Mouse (Mus musculus): ENCODE measurements at regions not wholly inside any gene's neighbourhood (a gene's known extent, or its start where the extent isn't known, plus 50 kb on each side); places are given as distances from the start of the nearest gene placed in this dataset.
"Not testable (repeated sequence)": the region's sequence is repeated elsewhere in the genome, so short reads cannot be mapped to it uniquely, and the experiment has no call there.

DNA sequence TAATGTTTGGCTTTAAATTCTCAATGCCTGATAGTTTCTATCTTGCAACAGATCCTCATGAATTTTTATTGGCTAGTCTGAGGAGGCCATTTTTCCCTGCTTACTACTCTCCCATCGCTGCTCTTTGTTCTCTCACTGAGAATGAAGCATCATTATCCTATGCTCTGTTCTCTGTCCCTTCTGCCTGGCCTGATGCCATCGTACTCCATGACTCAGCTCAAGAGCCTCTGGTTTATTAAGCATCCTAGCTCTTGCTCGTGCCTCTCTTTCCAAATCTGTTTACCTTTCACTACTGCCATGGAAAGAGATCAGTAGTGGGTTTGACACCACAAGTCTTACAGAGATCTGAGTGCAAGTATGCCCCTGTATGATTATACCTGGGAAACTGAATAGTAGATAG is 926.8 kb downstream of the Gm9195 start:
- Histone ChIP-seq H3K9ac (no peak overlapping the region), H3K36me3 (ENCODE audit: poor library complexity, severe bottlenecking) (no peaks in the 10 kb centered on the region), H3K4me3 (no peak overlapping the region), H3K4me2 (no peak overlapping the region), H3K9me3 (replicated peaks) (no peaks in the 10 kb centered on the region), H3K27me3 (no peaks in the 10 kb centered on the region), H3K27ac (no peak overlapping the region), H3K4me1 (no peaks in the 10 kb centered on the region)
- WGBS = 63% methylated on average over 3 of the region's 3 CpGs
- no peak for ATAC-seq

DNA sequence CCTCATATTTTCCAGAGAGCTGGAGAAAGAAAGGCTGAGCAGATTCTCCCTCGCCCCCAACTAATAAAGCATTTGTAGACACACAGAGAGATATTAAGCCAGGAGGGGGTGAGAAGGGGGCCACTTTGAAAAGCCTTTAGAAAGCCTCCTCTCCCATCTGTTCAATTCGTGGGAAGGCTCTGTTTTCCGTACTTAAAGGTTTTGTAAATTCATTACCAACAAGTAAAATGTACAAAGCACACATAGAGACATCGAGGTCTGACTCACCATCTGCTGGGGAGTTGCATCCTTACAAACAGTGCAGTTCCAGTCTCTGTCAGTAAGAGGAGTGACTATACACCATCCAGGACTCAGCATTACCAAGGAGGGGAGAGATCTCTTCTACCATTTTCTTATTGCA is 929.7 kb downstream of the Gm9195 start:
- Histone ChIP-seq H3K9ac (no peak overlapping the region), H3K4me3 (no peak overlapping the region), H3K4me1 (no peaks in the 10 kb centered on the region), H3K9me3 (replicated peaks) (no peaks in the 10 kb centered on the region), H3K4me2 (no peak overlapping the region), H3K36me3 (ENCODE audit: poor library complexity, severe bottlenecking) (no peaks in the 10 kb centered on the region), H3K27me3 (no peaks in the 10 kb centered on the region), H3K27ac (no peak overlapping the region)
- peak; percentile 57; the same call in 1 of the 2 replicates for ATAC-seq
- 67% methylated on average over 4 of the region's 4 CpGs for WGBS

DNA sequence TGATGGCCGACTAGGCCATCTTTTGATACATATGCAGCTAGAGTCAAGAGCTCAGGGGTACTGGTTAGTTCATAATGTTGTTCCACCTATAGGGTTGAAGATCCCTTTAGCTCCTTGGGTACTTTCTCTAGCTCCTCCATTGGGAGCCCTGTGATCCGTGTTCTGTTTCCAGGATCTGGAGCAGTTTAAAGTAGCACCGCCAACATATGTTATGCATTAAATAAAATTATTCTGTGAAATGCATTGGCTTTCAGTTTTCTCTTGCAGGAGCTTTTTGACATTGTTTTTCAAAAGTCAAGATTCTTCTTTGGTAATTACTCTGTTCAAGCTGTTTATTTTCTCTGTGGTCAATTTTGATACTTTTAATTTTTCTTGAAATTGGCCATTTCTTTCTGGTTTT is 937.3 kb downstream of the Gm9195 start:
- not testable (repeated sequence) for H3K27me3 ChIP-seq; H3K36me3 ChIP-seq (ENCODE audit: poor library complexity, severe bottlenecking); H3K9me3 ChIP-seq (replicated peaks); H3K9ac ChIP-seq; H3K4me1 ChIP-seq; H3K27ac ChIP-seq; ATAC-seq; H3K4me2 ChIP-seq; H3K4me3 ChIP-seq
- WGBS = 95% methylated on average over 2 of the region's 3 CpGs

DNA sequence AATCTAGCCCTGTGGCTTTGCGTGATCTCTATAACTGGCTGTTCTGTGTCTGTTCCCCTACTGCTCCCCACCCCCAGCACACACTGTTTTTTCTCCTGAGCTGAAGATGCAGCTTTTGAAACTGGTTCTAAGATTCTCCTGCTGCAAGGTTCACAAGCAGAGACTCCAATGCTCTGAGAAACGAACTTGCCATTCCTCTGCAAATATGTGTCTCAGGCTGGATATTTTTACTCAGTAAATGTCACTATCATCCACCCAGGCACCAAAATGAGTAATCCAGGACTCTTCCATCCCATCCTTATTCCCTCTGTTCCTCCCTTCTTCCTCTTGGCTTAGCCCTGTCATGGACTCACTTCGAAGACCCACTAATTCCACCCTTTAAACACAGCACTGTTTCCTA is 943.9 kb upstream of the Fam160b2 start:
- no peak overlapping the region for H3K4me3 ChIP-seq
- no peak overlapping the region for H3K27ac ChIP-seq
- ATAC-seq = no peak
- H3K4me2 ChIP-seq = no peak overlapping the region
- 86% methylated on average over 3 of the region's 3 CpGs for WGBS
- H3K36me3 ChIP-seq (ENCODE audit: poor library complexity, severe bottlenecking) = no peaks in the 10 kb centered on the region
- no peaks in the 10 kb centered on the region for H3K9me3 ChIP-seq (replicated peaks)
- H3K27me3 ChIP-seq = no peaks in the 10 kb centered on the region
- H3K4me1 ChIP-seq = 0 out of 2 replicates have a peak, but pooled peaks cover 2% of the 10 kb centered on the region
- H3K9ac ChIP-seq = no peak overlapping the region

DNA sequence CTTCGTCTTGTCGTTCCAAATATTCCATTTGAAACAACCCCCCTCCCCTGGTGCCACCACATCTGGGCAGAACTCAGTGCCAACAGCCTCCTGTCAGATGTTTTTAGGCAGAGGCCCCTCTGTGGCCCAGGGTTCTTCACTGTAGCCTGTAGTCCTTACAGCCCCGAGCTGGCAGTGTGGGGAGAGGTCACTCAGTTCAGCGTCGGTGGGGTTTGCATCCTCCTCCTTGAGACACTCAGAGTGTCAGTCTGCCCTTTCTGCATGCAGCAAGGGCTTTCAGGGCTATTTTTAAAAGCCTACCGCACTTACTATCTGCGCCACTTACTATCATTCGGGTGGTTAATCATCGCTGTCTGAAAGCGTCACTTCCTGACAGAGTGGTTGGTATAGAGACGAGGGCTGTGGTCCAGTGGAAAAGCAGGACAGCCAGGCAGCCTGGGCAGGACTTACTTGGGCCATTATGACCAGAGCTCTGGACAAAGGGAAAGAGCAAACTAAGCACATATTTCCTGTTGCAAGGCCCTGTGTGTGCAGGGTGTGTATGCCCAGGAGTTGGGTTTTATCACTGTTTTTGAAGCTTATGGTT is 932.5 kb upstream of the Fam160b2 start:
- no peaks in the 10 kb centered on the region for H3K27me3 ChIP-seq
- no peaks in the 10 kb centered on the region for H3K36me3 ChIP-seq (ENCODE audit: poor library complexity, severe bottlenecking)
- H3K4me2 ChIP-seq = no peak overlapping the region
- no peak for ATAC-seq
- WGBS = 79% methylated on average over 11 of the region's 11 CpGs
- H3K27ac ChIP-seq = no peak overlapping the region
- no peaks in the 10 kb centered on the region for H3K9me3 ChIP-seq (replicated peaks)
- H3K4me3 ChIP-seq = no peak overlapping the region
- H3K4me1 ChIP-seq = no peaks in the 10 kb centered on the region
- H3K9ac ChIP-seq = no peak overlapping the region

DNA sequence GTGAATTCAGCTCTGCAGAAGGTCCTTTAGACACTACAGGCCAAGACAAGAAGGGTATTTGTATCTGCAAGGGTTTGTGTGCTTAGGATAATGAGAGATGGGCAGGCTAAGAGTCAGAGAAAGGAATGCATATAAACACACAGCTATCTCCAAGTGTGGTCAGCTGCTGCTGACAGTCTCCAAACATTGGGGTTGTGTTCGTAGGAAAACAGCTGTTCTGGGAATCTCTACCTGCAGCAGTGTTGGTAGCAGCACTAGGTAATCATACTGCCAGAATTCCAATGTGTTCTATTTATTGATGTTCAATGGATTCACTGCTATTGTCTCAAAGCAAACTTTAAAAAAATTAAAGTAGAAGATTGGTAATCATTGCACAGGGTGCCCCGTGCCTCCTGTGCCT is 931.7 kb upstream of the Fam160b2 start:
- no peaks in the 10 kb centered on the region for H3K36me3 ChIP-seq (ENCODE audit: poor library complexity, severe bottlenecking)
- no peak for ATAC-seq
- no peak overlapping the region for H3K4me2 ChIP-seq
- H3K9ac ChIP-seq = no peak overlapping the region
- no peaks in the 10 kb centered on the region for H3K4me1 ChIP-seq
- no peaks in the 10 kb centered on the region for H3K9me3 ChIP-seq (replicated peaks)
- no peak overlapping the region for H3K4me3 ChIP-seq
- no peaks in the 10 kb centered on the region for H3K27me3 ChIP-seq
- 86% methylated on average over 2 of the region's 2 CpGs for WGBS
- H3K27ac ChIP-seq = no peak overlapping the region

DNA sequence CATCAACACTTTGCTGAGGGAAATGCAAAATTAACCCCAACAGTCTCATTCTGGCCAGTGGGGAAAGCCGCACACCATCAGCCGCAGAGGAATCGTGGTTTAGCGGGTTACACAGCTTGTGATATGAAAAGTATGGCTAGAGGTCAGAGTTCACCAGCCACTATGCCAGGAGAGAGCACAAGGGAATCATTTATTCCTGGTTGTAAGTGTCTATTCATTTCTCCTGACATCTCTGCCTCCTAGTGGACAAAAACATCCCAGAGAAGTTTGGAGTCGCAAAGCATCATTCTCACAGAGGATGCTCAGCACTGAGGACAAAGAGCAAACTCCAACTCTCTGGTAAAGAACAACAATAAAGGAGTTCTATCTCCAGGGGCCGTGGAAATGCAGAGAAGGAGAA is 930.8 kb upstream of the Fam160b2 start:
- Histone ChIP-seq H3K9ac (no peak overlapping the region), H3K4me2 (no peak overlapping the region), H3K27me3 (no peaks in the 10 kb centered on the region), H3K27ac (no peak overlapping the region), H3K4me1 (no peaks in the 10 kb centered on the region), H3K36me3 (ENCODE audit: poor library complexity, severe bottlenecking) (no peaks in the 10 kb centered on the region), H3K4me3 (no peak overlapping the region), H3K9me3 (replicated peaks) (no peaks in the 10 kb centered on the region)
- ATAC-seq = no peak
- 81% methylated on average over 6 of the region's 6 CpGs for WGBS

DNA sequence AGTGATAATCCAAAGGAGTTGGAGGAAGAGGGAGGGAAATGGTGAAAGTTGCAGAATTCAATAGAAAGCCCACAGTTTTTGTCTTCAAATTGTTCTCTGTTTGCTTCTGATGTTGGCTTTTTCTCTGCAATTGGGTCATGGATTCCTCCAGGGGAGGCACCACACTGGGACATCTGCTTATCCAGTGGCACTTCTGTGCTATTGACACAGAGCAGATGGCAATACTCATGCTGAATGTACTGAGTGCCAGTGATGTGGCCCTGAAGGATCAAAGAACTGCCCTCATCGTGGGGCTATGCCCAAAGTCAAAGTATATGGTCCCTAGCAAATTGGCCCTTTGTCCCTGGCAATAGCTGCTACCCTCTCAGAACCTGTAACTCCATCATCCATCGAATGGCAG is 918.9 kb upstream of the Fam160b2 start:
- H3K27ac ChIP-seq = no peak overlapping the region
- no peak for ATAC-seq
- H3K36me3 ChIP-seq (ENCODE audit: poor library complexity, severe bottlenecking) = no peaks in the 10 kb centered on the region
- no peaks in the 10 kb centered on the region; the same call in 1 of the 2 replicates for H3K27me3 ChIP-seq
- 55% methylated on average over 2 of the region's 2 CpGs for WGBS
- H3K9ac ChIP-seq = no peak overlapping the region
- no peaks in the 10 kb centered on the region for H3K4me1 ChIP-seq
- no peak overlapping the region for H3K4me2 ChIP-seq
- H3K9me3 ChIP-seq (replicated peaks) = no peaks in the 10 kb centered on the region
- no peak overlapping the region for H3K4me3 ChIP-seq

DNA sequence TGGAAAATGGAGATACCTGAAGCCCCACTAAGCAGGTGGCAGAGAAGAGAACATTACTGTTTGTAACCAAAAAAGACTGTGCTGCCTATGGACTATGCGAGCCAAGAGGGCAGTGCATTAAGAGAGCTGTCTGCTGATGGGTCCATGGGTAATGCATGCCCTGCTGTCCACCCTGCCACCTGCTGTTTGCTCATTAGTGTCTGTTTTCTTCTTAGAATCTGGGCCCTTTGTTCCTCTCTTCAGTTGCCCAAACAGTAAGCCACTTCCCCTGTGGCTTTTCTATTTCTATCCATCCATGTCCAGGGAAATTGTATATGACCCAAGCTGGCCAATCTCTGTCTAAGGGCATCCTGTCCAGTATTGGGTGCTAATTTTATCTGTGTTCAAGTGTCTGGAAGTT is 901.2 kb upstream of the Fam160b2 start:
- 45% methylated on average over 1 of the region's 1 CpGs for WGBS
- no peak for ATAC-seq
- H3K4me3 ChIP-seq = no peak overlapping the region
- H3K4me2 ChIP-seq = no peak overlapping the region
- no peak overlapping the region for H3K27ac ChIP-seq
- no peaks in the 10 kb centered on the region for H3K36me3 ChIP-seq (ENCODE audit: poor library complexity, severe bottlenecking)
- no peaks in the 10 kb centered on the region for H3K27me3 ChIP-seq
- no peak overlapping the region for H3K9ac ChIP-seq
- no peaks in the 10 kb centered on the region for H3K9me3 ChIP-seq (replicated peaks)
- H3K4me1 ChIP-seq = no peaks in the 10 kb centered on the region

DNA sequence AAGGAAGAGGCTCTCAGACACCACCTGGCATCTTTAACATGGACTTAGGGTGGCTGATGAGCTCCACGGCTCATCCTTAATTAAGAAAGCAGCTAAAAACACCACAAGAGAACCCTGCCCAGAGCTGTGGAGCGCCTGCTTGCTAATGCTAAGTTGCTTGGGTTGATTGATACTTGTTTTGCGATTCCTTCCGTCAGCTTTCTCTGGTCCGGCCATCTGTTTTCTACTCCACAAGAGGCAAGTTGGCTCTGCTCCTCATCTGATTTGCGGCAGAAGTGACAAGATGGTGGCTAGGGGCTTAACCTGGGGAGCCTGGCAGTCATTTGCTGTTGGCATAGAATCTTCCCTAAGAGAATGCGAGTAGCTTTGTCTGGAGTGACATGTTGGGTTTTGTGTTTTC is 891.6 kb upstream of the Fam160b2 start:
- no peaks in the 10 kb centered on the region for H3K9me3 ChIP-seq (replicated peaks)
- no peak overlapping the region for H3K9ac ChIP-seq
- 78% methylated on average over 7 of the region's 7 CpGs for WGBS
- no peaks in the 10 kb centered on the region for H3K36me3 ChIP-seq (ENCODE audit: poor library complexity, severe bottlenecking)
- H3K27ac ChIP-seq = no peak overlapping the region
- no peaks in the 10 kb centered on the region for H3K27me3 ChIP-seq
- no peak for ATAC-seq
- no peak overlapping the region for H3K4me3 ChIP-seq
- no peak overlapping the region for H3K4me2 ChIP-seq
- H3K4me1 ChIP-seq = 0 out of 2 replicates have a peak, but pooled peaks cover 5% of the 10 kb centered on the region

DNA sequence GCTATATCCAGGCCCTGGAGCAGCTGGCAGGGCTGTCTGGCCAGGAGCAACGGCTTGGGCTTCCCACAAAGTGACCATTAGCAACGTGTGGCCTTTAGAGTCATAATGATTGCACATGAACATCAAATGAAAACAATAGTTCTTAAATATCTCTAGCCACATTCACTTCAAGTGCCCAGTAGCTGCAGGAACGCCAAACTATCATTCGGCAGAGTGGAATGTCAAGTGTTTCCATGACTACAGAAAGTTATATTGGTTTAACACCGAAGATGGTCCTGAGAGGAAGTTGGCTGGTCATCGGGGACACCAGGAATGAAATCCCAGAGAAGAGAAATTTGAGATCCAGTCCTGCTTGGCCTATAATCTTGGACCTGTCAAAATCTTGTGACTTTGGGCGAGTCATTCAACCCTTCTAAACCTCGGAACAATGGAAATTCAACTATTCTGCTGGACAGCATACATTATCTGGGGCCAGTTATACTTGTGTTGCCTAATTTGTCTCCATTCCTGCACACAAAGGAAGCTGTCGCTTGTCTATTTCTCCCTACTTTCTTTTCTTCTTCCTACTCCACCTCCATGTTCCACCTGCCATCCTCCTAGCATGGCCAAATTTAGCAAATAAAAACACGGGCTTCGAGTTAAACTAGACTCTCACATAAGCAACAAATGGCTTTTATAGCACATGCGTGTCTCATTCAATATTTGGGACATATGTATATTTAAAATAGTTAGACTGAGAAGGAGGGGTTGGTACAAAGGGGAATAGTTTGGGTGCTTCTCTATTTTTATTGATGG is 886.7 kb upstream of the Fam160b2 start:
- Histone ChIP-seq H3K4me1 (0 out of 2 replicates have a peak, but pooled peaks cover 5% of the 10 kb centered on the region), H3K27me3 (no peaks in the 10 kb centered on the region), H3K4me3 (no peak overlapping the region), H3K36me3 (ENCODE audit: poor library complexity, severe bottlenecking) (no peaks in the 10 kb centered on the region), H3K27ac (no peak overlapping the region), H3K9me3 (replicated peaks) (no peaks in the 10 kb centered on the region), H3K9ac (no peak overlapping the region), H3K4me2 (no peak overlapping the region)
- 87% methylated on average over 12 of the region's 12 CpGs for WGBS
- no peak for ATAC-seq

DNA sequence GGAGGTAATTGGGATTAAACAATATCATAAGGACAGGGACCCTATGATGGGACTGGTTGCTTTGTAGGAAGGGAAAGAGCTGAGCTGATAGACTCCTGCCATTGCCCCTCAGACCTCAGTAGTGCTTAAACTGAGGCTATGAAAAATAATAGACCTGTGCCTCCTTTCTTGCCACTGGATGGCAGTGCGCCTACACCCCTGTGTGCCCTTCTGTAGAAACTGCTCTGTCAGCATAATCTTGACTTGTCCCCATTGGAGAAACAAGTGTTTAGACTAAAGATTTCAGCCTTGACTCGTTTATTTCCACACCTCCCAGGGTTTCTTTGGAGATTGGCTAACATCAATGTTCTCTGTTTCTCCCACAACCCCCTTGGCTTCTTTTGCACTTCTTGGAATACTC is 876.0 kb upstream of the Fam160b2 start:
- no peak overlapping the region for H3K9ac ChIP-seq
- ATAC-seq = no peak
- H3K9me3 ChIP-seq (replicated peaks) = no peaks in the 10 kb centered on the region
- 59% methylated on average over 2 of the region's 2 CpGs for WGBS
- no peaks in the 10 kb centered on the region for H3K27me3 ChIP-seq
- no peaks in the 10 kb centered on the region for H3K36me3 ChIP-seq (ENCODE audit: poor library complexity, severe bottlenecking)
- no peaks in the 10 kb centered on the region for H3K4me1 ChIP-seq
- no peak overlapping the region for H3K4me2 ChIP-seq
- H3K4me3 ChIP-seq = no peak overlapping the region
- no peak overlapping the region for H3K27ac ChIP-seq

DNA sequence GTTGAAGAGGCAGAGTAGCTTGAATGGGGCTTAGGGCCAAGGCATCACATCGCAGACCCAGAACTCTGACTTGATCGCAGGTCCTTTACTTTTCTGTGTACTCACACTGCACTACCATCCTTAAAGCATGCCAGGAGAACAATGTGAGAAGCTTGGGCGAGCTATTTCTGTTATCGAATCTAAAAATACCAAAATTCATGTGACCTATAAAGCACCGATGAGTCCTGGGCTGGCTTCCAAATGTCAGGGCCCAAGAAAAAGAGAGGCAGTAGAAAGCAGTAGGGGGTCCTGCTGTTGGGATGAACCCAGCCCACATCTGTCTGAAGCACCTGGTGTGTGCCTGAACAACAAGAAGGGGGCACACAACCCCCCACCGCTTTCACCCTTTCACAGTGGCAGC is 874.3 kb upstream of the Fam160b2 start:
- Histone ChIP-seq H3K4me3 (no peak overlapping the region), H3K27ac (no peak overlapping the region), H3K36me3 (ENCODE audit: poor library complexity, severe bottlenecking) (no peaks in the 10 kb centered on the region), H3K4me1 (no peaks in the 10 kb centered on the region), H3K27me3 (no peaks in the 10 kb centered on the region), H3K9me3 (replicated peaks) (no peaks in the 10 kb centered on the region), H3K4me2 (no peak overlapping the region), H3K9ac (no peak overlapping the region)
- WGBS = 85% methylated on average over 6 of the region's 6 CpGs
- no peak for ATAC-seq
